Comparison of ENCODE assay signal across 30 mouse cellular contexts in the genomic region with DNA sequence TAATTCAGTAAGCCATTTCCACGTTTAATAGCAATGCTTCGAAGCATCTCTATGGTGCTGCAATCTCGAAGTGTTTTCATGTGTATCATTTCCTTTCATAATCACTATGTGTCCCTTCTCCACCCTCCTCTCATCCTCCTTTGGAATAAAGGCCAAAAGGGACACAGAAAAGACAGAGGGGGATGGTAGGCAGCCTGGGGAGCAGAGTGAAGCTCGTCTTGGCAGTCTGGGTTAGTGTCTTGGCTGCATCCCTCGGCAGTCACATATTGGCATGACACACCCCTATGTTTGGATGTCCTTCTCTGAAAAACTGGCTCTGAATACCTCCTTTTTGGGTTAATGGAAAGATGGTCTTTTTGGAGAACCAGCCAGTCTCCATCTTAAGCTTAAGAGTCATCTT. TPM values are rescaled to one million over a fixed set of nuclear protein-coding genes. Genes with fewer than 3 reads are reported as not detected.
DNase-seq lines count a peak whose midpoint lies in the region; ATAC-seq and TF ChIP-seq lines count a peak whose summit lies in the region.
"Had no signal": no experiment of that assay in that cellular context is flagged by ENCODE, and none has a peak within 500 bp of the region (broad histone marks: within the 10 kb centered on the region; RNA-seq: fewer than 3 reads in every experiment).

No protein-coding gene starts in this region.

- no peaks in the 10 kb centered on the region for H3K36me3 ChIP-seq in forebrain, postnatal 0 days (ENCODE audit: insufficient read depth)
- H3K36me3 ChIP-seq in forebrain, embryonic 10.5 days (replicated peaks), result no peaks in the 10 kb centered on the region
- no peaks in the 10 kb centered on the region for H3K36me3 ChIP-seq in limb, embryonic 15.5 days
- H3K36me3 ChIP-seq: intestine, embryonic 15.5 days; midbrain, embryonic 13.5 days had no signal

- no peaks in the 10 kb centered on the region for H3K27me3 ChIP-seq in forebrain, postnatal 0 days (ENCODE audit: insufficient read depth, low read length)
- no peaks in the 10 kb centered on the region for H3K27me3 ChIP-seq in forebrain, embryonic 10.5 days (ENCODE audit: poor library complexity, severe bottlenecking)
- H3K27me3 ChIP-seq in limb, embryonic 15.5 days, result no peaks in the 10 kb centered on the region
- H3K27me3 ChIP-seq: intestine, embryonic 15.5 days; midbrain, embryonic 13.5 days; Patski had no signal

- peaks cover 3% of the 10 kb centered on the region; the same call in 1 of the 2 replicates for H3K4me1 ChIP-seq in forebrain, postnatal 0 days (ENCODE audit: insufficient read depth)
- H3K4me1 ChIP-seq in forebrain, embryonic 10.5 days, result peaks cover 16% of the 10 kb centered on the region
- H3K4me1 ChIP-seq in limb, embryonic 15.5 days, result peaks cover 35% of the 10 kb centered on the region
- H3K4me1 ChIP-seq: midbrain, embryonic 13.5 days had no signal

- WGBS in forebrain, postnatal 0 days, result 67% methylated on average over 5 of the region's 5 CpGs
- 86% methylated on average over 5 of the region's 5 CpGs for WGBS in forebrain, embryonic 10.5 days
- WGBS in limb, embryonic 15.5 days, result 69% methylated on average over 5 of the region's 5 CpGs

- no peaks in the 10 kb centered on the region for H3K9me3 ChIP-seq in forebrain, postnatal 0 days (ENCODE audit: low read length)
- no peaks in the 10 kb centered on the region; the same call in 1 of the 2 replicates for H3K9me3 ChIP-seq in forebrain, embryonic 10.5 days
- no peaks in the 10 kb centered on the region for H3K9me3 ChIP-seq in limb, embryonic 15.5 days
- H3K9me3 ChIP-seq: intestine, embryonic 15.5 days; megakaryocyte, embryonic 14.5 days; midbrain, embryonic 13.5 days had no signal

- no peak overlapping the region for H3K4me3 ChIP-seq in forebrain, postnatal 0 days (ENCODE audit: low read depth, low read length)
- H3K4me3 ChIP-seq in forebrain, embryonic 10.5 days, result no peak overlapping the region
- H3K4me3 ChIP-seq in limb, embryonic 15.5 days, result no peak overlapping the region
- H3K4me3 ChIP-seq: intestine, embryonic 15.5 days; megakaryocyte, embryonic 14.5 days; midbrain, embryonic 13.5 days had no signal

- H3K4me2 ChIP-seq in forebrain, postnatal 0 days (ENCODE audit: low read depth), result no peak overlapping the region
- H3K4me2 ChIP-seq in limb, embryonic 15.5 days, result no peak overlapping the region
- H3K4me2 ChIP-seq: heart, embryonic 11.5 days; intestine, embryonic 15.5 days; lung, embryonic 14.5 days; midbrain, embryonic 13.5 days had no signal

- H3K9ac ChIP-seq in forebrain, postnatal 0 days, result no peak overlapping the region
- no peak overlapping the region for H3K9ac ChIP-seq in limb, embryonic 15.5 days
- H3K9ac ChIP-seq: intestine, embryonic 15.5 days; liver, embryonic 14.5 days; lung, embryonic 14.5 days; midbrain, embryonic 13.5 days had no signal

- no peak for TF ChIP-seq CTCF in forebrain, postnatal 0 days (IDR thresholded peaks at IDR 0.05; ENCODE audit: low read depth)

- peak; percentile 45; the same call in 1 of the 2 replicates for ATAC-seq in forebrain, postnatal 0 days
- ATAC-seq in limb, embryonic 15.5 days (ENCODE audit: insufficient number of reproducible peaks, low FRiP score, low TSS enrichment, low read depth), result no peak
- no peak for ATAC-seq in granulocyte monocyte progenitor cell, adult 5-6 weeks (replicated peaks; ENCODE audit: poor library complexity, severe bottlenecking)
- ATAC-seq: forebrain, embryonic 14.5 days; hindbrain, postnatal 0 days; intestine, embryonic 15.5 days; midbrain, embryonic 13.5 days; Patski had no signal

- DNase-seq in forebrain, postnatal 0 days, result no peak
- no peak for DNase-seq in forebrain, embryonic 10.5 days (ENCODE audit: extremely low spot score, low spot score)
- DNase-seq in heart, adult 18-20 months, result peak; percentile 43 to 50
- no peak for DNase-seq in heart, adult 8-10 months (ENCODE audit: low spot score)
- DNase-seq in lung, postnatal 10 days, result peak; percentile 61
- no peak for DNase-seq in lung, postnatal 36 days
- DNase-seq: adrenal gland, postnatal 10 days; cerebellum, adult 11-12 months; cerebellum, postnatal 36 days; kidney, adult 8-10 months; kidney, postnatal 4 days; liver; lung, embryonic 14.5 days; lung, postnatal 4 days; right cerebral cortex, postnatal 25 days; spleen, adult 18-20 months; thymus, postnatal 14 days had no signal

- H3K27ac ChIP-seq in forebrain, postnatal 0 days (ENCODE audit: low read depth, low read length), result no peak overlapping the region
- no peak overlapping the region for H3K27ac ChIP-seq in forebrain, embryonic 10.5 days
- H3K27ac ChIP-seq in limb, embryonic 15.5 days, result peak overlapping the region; percentile 30; the same call in 1 of the 2 replicates
- H3K27ac ChIP-seq: intestine, embryonic 15.5 days; kidney, postnatal 0 days; liver, embryonic 14.5 days; midbrain, embryonic 13.5 days had no signal

RNA-seq across cellular contexts. Expression of a gene that starts 56.9 kb away (rescaled TPM):
- 1.8 and 3.0 TPM in 2 replicates for total RNA-seq in forebrain, postnatal 0 days (2014; rRNA removed)
- 0.41 and 0.47 TPM in 2 replicates for polyA plus RNA-seq in forebrain, postnatal 0 days (2015; fragmentation: Nextera tagmentation; extraction: Ambion mirVana)
- 0.36 and 0.47 TPM in 2 replicates for polyA plus RNA-seq in forebrain, embryonic 10.5 days (2016; fragmentation: Nextera tagmentation; extraction: Ambion mirVana)
- 10 to 100 TPM; 14.1 to 14.9 TPM for total RNA-seq in heart, adult 18-20 months (2021)
- total RNA-seq in heart, adult 8-10 months (2022), result 10 to 100 TPM in 2 of 4 experiments, 1 to 10 TPM in 2; 7.9 to 12.2 (median 9.7) TPM
- 0.62 and 0.67 TPM in 2 replicates for polyA plus RNA-seq in limb, embryonic 15.5 days (2015; fragmentation: Nextera tagmentation; extraction: Ambion mirVana)
- total RNA-seq in granulocyte monocyte progenitor cell, adult 5-6 weeks (2014; fragmentation: Nextera tagmentation), result not detected in 2 replicates
- total RNA-seq in granulocyte monocyte progenitor cell, adult 5-6 weeks (2017), result under 0.01 TPM in 1 of 2 replicates, not detected in the other
- total RNA-seq: MEL; monocyte, adult 5-6 weeks had no signal

Comparison
In these comparisons a context has a peak if more than half of its experiments do, and no peak if none do; other contexts are left out.
1. DNase-seq: peak in heart, adult 18-20 months (2 of 2) and lung, postnatal 10 days (single experiment); none in forebrain, postnatal 0 days (single experiment), forebrain, embryonic 10.5 days (single experiment), heart, adult 8-10 months (single experiment) and lung, postnatal 36 days (single experiment).